Mouse (Mus musculus) CD8-positive naive resting alpha-beta T cell, adult 2 months (primary cell): ENCODE results near the gene Chrm3.

Experiments used
- DNase-seq, 2 experiments: peaks; one replicate each; pipeline ENCODE4 v3.0.0; 2022; ENCODE audit warnings: low read depth in 2 of 2, low spot score in 2 of 2

Gene Chrm3

DNA sequence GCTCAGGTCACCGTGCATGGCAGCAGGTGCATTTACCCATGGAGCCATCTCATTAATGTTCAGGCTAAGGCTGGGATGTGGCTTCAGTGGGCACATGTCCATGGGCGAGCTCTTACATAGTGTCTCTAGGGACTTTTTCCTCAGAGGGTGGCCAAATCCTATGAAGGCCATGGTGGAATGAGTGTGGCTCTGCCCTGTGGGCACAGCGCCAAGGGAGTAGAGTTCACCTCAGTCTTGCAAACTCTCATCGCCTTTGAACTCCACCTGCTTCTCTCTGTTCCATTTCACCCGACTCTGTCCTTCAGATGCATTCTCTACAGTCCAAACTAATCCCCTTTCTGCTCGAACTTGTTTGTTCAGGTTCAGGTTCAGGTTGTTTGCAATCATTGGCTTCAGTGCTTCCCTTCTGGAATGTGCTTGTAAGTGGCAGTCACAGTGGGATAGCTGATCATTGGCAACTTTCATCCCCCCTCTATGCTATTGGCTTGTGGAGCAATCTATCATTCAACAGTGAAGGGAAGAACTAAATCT lies 278.7 kb downstream of the Chrm3 start:
- no peak for DNase-seq

GRCm38 (mm10) chr13:10071165-10071564 lies 289.5 kb downstream of the Chrm3 start:
- peak; percentile 40 to 48 for DNase-seq

GRCm38 (mm10) chr13:10068927-10069580 lies 291.6 kb downstream of the Chrm3 start:
- no peak for DNase-seq

- no peak for DNase-seq
Measured at GRCm38 (mm10) chr13:10066829-10067618, 293.6 kb downstream of the Chrm3 start.

GRCm38 (mm10) chr13:10065776-10066175 lies 294.9 kb downstream of the Chrm3 start:
- peak; percentile 27 to 40 for DNase-seq

- no peak for DNase-seq
Measured at GRCm38 (mm10) chr13:10062681-10063080, 298.0 kb downstream of the Chrm3 start.

- no peak for DNase-seq
Measured at GRCm38 (mm10) chr13:10058993-10059392, 301.7 kb downstream of the Chrm3 start.

- DNase-seq = no peak
Measured at GRCm38 (mm10) chr13:10057644-10058198, 302.9 kb downstream of the Chrm3 start.

DNA sequence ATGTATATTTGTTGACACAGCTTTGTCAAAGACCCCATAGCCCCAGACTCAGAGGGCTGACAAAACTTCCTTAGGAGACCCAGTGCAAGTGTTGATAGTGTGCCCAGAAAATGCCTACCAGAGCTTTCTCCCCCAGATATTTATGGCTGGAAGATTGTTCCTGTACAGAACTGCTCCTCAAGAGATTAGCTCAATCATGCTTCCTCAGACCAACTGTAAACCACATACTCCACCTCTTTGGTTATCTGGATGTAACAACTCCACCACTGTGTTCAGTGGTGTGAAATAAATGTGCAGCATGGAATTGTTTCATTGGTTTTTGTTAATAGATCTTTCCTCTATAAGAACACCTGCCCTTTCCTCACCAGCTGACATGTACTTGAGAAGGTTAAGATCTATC lies 306.6 kb downstream of the Chrm3 start:
- DNase-seq = no peak

GRCm38 (mm10) chr13:10053301-10053889 lies 307.3 kb downstream of the Chrm3 start:
- DNase-seq = no peak

DNA sequence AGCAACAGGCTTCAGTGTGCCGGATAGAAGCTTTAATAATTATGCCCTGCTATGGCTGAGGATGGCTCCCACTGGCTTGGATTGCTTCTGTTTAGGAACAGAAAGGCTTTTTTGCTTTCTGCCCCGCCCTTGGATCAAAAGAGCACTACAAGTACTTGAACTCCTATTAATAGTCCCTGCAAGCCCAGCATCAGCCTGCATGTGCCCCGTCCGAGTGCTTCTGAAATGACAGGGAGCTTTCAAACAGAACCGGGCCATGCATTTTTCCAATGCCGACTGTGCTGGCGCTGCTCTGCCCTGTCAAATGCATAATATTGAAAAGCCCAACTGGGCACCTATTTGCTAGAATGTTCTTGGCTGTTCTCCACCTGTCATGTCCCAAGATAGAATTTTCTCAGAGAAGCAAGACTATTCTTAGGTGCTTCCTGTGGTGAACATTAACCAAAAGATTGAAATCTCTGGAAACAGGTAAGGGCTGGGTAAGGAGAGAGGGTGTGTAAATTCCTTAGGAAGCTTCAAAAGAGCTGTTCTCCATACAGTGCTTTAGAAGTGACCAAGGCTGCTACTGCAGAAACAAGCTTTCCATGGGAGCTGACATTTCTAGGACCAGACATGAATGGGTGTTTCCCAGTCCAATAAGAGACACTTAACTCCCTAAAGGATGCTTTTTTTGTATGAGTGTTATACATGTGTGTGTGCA lies 314.8 kb downstream of the Chrm3 start:
- DNase-seq = no peak

DNA sequence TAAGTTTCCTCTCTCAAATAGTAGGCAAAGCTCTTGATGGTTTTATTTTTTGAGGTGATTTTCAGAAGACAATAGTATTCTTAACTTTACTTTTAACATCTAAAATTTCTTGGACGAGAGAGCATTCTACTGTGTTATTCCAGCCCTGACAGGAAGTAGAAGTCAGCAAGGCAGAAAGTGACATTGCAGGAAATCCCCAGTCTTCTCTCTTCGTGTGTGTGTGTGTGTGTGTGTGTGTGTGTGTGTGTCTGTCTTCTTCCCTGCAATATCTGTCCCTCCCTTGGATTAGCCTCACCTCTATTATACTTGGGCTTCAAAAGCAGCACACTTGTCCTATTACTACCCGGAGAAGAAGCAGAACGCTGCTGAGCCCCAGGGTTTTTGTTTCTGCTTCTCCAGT lies 316.6 kb downstream of the Chrm3 start:
- DNase-seq = no peak

DNA sequence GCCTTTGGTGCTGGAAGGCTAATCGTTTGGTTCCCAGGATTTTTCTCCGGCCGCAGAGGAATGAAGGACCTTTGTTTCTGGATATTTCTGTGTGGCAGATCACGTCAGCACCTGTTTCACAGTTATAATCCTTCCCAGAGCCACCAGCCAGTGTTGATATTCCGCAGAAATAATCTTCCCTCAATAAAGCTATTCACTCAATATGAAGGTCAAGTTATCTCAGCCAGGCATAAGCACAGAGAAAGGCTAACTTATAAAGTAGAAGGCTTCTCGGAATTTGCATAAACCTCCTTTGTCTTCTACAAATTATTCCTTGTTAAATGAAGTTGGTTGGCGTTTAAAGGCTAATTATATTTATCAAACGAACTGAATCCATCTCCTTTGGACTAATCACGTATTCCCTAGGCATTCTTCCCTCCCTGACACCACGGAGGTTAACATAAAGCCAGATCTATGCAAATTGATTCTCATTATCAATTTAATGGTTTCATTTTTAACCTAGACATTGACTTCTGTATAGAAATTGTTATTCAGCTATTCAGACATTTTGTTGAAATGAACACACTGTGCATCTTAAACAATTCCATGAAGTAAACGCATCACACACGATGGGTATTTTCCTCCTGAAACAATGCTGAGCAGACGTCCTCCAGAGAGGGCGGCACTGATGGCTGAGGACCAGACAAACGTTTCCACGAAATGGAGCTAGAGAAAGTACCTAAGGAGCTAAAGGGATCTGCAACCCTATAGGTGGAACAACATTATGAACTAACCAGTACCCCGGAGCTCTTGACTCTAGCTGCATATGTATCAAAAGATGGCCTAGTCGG lies 326.9 kb downstream of the Chrm3 start:
- no peak for DNase-seq

DNA sequence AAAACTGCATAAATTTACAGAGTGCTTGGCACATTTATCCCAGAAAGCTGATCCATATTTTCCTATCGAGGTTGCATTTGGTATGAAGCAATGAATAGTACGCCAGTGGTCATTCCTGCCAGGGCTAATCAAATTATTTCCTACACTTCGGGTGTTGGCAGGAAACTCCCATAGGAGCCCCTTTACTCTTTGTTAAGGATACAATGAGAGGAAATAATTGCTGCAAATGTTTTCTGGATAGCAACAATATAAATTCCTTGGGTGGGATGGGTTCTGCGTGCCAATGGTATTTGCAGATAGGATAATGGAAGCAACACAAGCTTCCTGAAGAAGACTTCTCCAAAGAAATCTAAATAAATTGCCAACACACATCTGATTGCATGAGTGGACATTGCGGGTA lies 329.1 kb downstream of the Chrm3 start:
- DNase-seq = no peak

GRCm38 (mm10) chr13:10029944-10030343 lies 330.7 kb downstream of the Chrm3 start:
- no peak for DNase-seq

DNA sequence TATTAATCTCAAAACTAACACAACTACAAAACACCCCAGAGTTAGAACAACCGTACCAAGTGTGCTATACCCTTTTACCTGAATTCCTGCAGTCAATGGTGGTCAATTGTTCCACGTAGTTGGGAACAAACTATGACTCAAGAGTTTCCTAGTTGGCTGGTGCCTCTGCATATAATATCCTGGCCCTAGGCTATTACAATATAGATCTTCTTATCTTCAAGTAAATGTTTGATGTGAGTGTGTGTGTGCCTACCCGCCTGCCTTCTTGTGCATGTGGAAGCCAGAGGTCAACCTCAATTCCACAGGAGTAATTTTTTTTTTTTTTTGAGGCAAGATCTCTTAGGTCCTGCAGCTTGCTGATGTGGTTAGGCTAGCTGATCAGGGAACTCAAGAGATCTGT lies 335.5 kb downstream of the Chrm3 start:
- no peak for DNase-seq

DNA sequence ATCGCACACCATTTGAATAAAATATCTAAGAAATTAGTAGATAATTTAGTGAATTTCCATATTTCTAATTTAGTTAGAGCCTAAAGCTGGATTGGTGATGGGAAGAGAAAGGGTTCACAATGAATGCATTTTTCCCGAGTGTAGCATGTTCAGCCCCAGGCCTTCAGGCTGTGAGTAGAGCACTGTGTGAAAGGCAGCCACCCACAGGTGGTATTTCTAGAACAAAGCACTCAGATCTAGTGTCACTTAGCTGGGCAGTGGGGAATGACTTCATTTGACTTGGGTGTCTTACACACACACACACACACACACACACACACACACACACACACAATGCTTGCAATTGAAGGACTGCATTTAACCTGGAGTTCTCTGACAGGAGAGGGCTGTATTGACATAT lies 337.5 kb downstream of the Chrm3 start:
- no peak for DNase-seq

- no peak for DNase-seq
Measured at GRCm38 (mm10) chr13:10019252-10019651, 341.4 kb downstream of the Chrm3 start.

DNA sequence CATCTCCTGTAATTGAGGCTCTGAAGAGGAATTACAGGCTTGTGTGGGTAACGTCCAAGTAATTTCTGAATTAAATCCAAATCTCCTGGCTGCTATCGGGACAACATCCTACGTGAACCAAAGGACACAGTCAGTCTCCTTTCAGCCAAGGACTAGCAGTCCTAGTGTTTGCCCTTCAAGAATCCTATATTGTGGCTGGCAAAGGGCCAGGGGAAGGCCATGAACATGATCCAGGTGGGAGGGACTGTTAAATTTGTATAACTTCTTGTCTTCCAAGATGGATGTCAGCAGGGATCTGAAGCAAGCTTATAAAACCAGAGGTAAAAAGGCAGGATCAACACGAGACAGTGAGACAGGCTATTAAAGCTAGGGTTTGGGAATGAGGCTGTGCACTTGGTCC lies 357.7 kb downstream of the Chrm3 start:
- DNase-seq = no peak

DNA sequence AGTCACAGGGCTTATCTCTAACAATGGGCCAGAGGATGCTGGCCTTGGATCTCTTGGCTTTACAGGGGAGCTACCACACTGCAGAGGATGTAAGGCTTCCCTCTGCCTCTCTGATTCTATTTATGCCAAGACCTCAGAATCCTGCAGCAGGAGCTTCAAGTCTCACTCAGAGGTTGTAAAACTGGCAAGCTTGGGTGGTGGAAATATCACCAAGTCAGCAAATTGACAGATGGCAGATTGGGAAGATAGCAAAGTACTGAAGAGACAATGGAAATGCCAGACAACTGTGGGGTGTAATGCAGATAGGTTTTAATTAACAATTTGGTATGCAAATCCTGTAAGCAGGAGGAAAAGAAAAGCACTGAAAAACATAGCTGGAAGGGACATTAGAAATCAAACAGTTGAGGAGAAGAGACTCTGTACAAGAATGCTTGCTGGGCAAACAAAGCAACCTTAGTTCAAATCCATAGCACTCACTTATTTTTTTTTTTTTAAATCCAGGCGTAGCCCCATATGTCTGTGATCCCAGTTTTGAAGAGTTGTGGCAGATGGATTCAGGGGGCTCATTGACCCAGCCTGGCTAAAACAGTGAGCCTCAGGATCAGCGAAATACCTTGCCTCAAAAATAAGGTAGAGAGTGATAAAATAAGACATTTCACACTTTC lies 362.9 kb downstream of the Chrm3 start:
- DNase-seq = no peak
